Mouse (Mus musculus): ENCODE results near the gene Creb3.

GRCm38 (mm10) chr4:43549055-43549454, 13.1 kb upstream of the Creb3 start:
- TF ChIP-seq POLR2A (IDR thresholded peaks at IDR 0.05; ENCODE audit: borderline replicate concordance, extremely low read depth, low read depth, low read length) (no peak), CTCF (IDR thresholded peaks at IDR 0.05; ENCODE audit: insufficient read depth, low read length) (no peak)
